Mouse (Mus musculus) neural tube, embryonic 11.5 days (tissue): ENCODE results near the gene Gimap8. TPM values are rescaled to one million over a fixed set of nuclear protein-coding genes. Genes with fewer than 3 reads are reported as not detected.
A peak's percentile ranks its signal among the peaks of the same experiment; 100 is the strongest.

ENCODE experiments used
- ATAC-seq: fragments of 200-750 bp; cut with Nextera tagmentation; 2 replicates; pipeline ENCODE4 v1.8.0; 2017; ENCODE audit warnings: moderate number of reproducible peaks, mild to moderate bottlenecking, moderate TSS enrichment, moderate library complexity; ENCODE audit not compliant: insufficient read depth, low FRiP score, low TSS enrichment
- DNase-seq: peaks from one replicate; pipeline ENCODE4 v3.0.0-alpha.2; 2015; ENCODE audit warnings: low spot score
- H3K27ac ChIP-seq: fragments of 300-500 bp; sonication (generic); 2 replicates; pipeline ENCODE4 v1.5.1; 2014; ENCODE audit warnings: low read depth, mild to moderate bottlenecking, low read length
- H3K27me3 ChIP-seq: fragments of 300-500 bp; sonication (generic); 2 replicates; pipeline ENCODE4 v1.6.1; 2014; ENCODE audit warnings: mild to moderate bottlenecking, low read length, mixed read lengths; ENCODE audit not compliant: control insufficient read depth, insufficient read depth
- H3K36me3 ChIP-seq: fragments of 300-500 bp; sonication (generic); 2 replicates; pipeline ENCODE4 v1.6.1; 2014; ENCODE audit warnings: mild to moderate bottlenecking, low read length, moderate library complexity, mixed read lengths; ENCODE audit not compliant: control insufficient read depth, insufficient read depth
- H3K4me1 ChIP-seq: fragments of 300-500 bp; sonication (generic); 2 replicates; pipeline ENCODE4 v1.6.1; 2014; ENCODE audit warnings: low read length, mixed read lengths; ENCODE audit not compliant: control insufficient read depth, insufficient read depth
- H3K4me2 ChIP-seq: fragments of 300-500 bp; sonication (generic); 2 replicates; pipeline ENCODE4 v1.6.1; 2014; ENCODE audit warnings: low read depth, mild to moderate bottlenecking, moderate library complexity
- H3K4me3 ChIP-seq: fragments of 300-500 bp; sonication (generic); 2 replicates; pipeline ENCODE4 v1.5.1; 2014; ENCODE audit warnings: low read depth, low read length
- H3K9ac ChIP-seq: fragments of 300-500 bp; sonication (generic); 2 replicates; pipeline ENCODE4 v1.6.1; 2014; ENCODE audit warnings: mild to moderate bottlenecking, low read length
- H3K9me3 ChIP-seq: fragments of 300-500 bp; sonication (generic); 2 replicates; pipeline ENCODE4 v1.6.1; 2016; ENCODE audit warnings: low read length; ENCODE audit not compliant: control insufficient read depth
- WGBS: fragments of 180-500 bp; shearing (Covaris S2); extraction: QIAGEN DNeasy Blood & Tissue Kit; methylation state at CpG from one replicate; pipeline ENCODE4 v1.1.7; 2014; 5-methylcytosine and 5-hydroxymethylcytosine counted together
- polyA plus RNA-seq: library from polyadenylated mRNA; unstranded; fragments of >200 nt; fragmentation: Nextera tagmentation; extraction: Ambion mirVana; gene quantifications from 2 replicates; pipeline ENCODE4 v1.2.1, GENCODE M21; 2014

Gene Gimap8
- polyA plus RNA-seq, 1 experiment from 2014 or later: 0.23 TPM

GRCm38 (mm10) chr6:48642764-48643292 lies 4.2 kb upstream of the Gimap8 start:
- Histone ChIP-seq H3K9ac (no peak overlapping the region), H3K27ac (no peak overlapping the region), H3K4me2 (no peak overlapping the region), H3K4me1 (no peaks in the 10 kb centered on the region), H3K36me3 (no peaks in the 10 kb centered on the region), H3K27me3 (no peaks in the 10 kb centered on the region), H3K9me3 (no peaks in the 10 kb centered on the region), H3K4me3 (no peak overlapping the region)
- WGBS: 23% methylated on average over 4 of the region's 4 CpGs
- DNase-seq (peak; percentile 49), ATAC-seq (no peak)

- Histone ChIP-seq H3K4me2 (no peak overlapping the region), H3K27ac (no peak overlapping the region), H3K4me1 (no peaks in the 10 kb centered on the region), H3K27me3 (no peaks in the 10 kb centered on the region), H3K4me3 (no peak overlapping the region), H3K36me3 (no peaks in the 10 kb centered on the region), H3K9ac (no peak overlapping the region), H3K9me3 (no peaks in the 10 kb centered on the region)
- DNase-seq (peak; percentile 71), ATAC-seq (no peak)
- 15% methylated on average over 12 of the region's 12 CpGs for WGBS
Observed at GRCm38 (mm10) chr6:48645660-48646308, 1.2 kb upstream of the Gimap8 start.

- no peaks in the 10 kb centered on the region for H3K27me3 ChIP-seq
Observed at GRCm38 (mm10) chr6:48646309-48646690, 734 bp upstream of the Gimap8 start.

GRCm38 (mm10) chr6:48647611-48648010 lies 577 bp downstream of the Gimap8 start:
- Histone ChIP-seq H3K9me3 (no peaks in the 10 kb centered on the region), H3K27ac (no peak overlapping the region), H3K4me1 (no peaks in the 10 kb centered on the region), H3K9ac (no peak overlapping the region), H3K27me3 (no peaks in the 10 kb centered on the region), H3K36me3 (no peaks in the 10 kb centered on the region), H3K4me3 (no peak overlapping the region), H3K4me2 (no peak overlapping the region)
- DNase-seq: no peak
- WGBS: 89% methylated on average over 2 of the region's 2 CpGs
- no peak for ATAC-seq

More at GRCm38 (mm10) chr6:48646309-48646690, 734 bp upstream of the Gimap8 start:
- Histone ChIP-seq H3K4me3 (no peak overlapping the region), H3K4me2 (no peak overlapping the region), H3K9me3 (no peaks in the 10 kb centered on the region), H3K4me1 (no peaks in the 10 kb centered on the region), H3K36me3 (no peaks in the 10 kb centered on the region), H3K9ac (no peak overlapping the region), H3K27ac (no peak overlapping the region)
- no peak for ATAC-seq
- 80% methylated on average over 4 of the region's 4 CpGs for WGBS
- no peak for DNase-seq

- Histone ChIP-seq H3K9me3 (no peaks in the 10 kb centered on the region), H3K36me3 (no peaks in the 10 kb centered on the region), H3K4me1 (no peaks in the 10 kb centered on the region), H3K27me3 (no peaks in the 10 kb centered on the region), H3K9ac (no peak overlapping the region), H3K27ac (no peak overlapping the region), H3K4me2 (no peak overlapping the region), H3K4me3 (no peak overlapping the region)
- no peak for ATAC-seq
- 85% methylated on average over 4 of the region's 4 CpGs for WGBS
- DNase-seq: no peak
Observed at GRCm38 (mm10) chr6:48648779-48649178, 1.7 kb downstream of the Gimap8 start.

- H3K4me2 ChIP-seq: no peak overlapping the region
- DNase-seq (no peak), ATAC-seq (no peak)
- H3K36me3 ChIP-seq: no peaks in the 10 kb centered on the region
- H3K9me3 ChIP-seq: no peaks in the 10 kb centered on the region
- WGBS: 91% methylated on average over 9 of the region's 9 CpGs
- no peak overlapping the region for H3K27ac ChIP-seq
- no peak overlapping the region for H3K4me3 ChIP-seq
- H3K9ac ChIP-seq: no peak overlapping the region
- no peaks in the 10 kb centered on the region for H3K4me1 ChIP-seq
- H3K27me3 ChIP-seq: no peaks in the 10 kb centered on the region
Observed at GRCm38 (mm10) chr6:48650041-48650440, 3.0 kb downstream of the Gimap8 start.

GRCm38 (mm10) chr6:48658721-48659120 lies 11.7 kb downstream of the Gimap8 start:
- Histone ChIP-seq H3K9me3 (no peaks in the 10 kb centered on the region), H3K4me2 (no peak overlapping the region), H3K27me3 (no peaks in the 10 kb centered on the region), H3K4me3 (no peak overlapping the region), H3K4me1 (no peaks in the 10 kb centered on the region), H3K36me3 (no peaks in the 10 kb centered on the region), H3K27ac (no peak overlapping the region), H3K9ac (no peak overlapping the region)
- WGBS: 76% methylated on average over 5 of the region's 5 CpGs
- DNase-seq: no peak
- ATAC-seq: no peak

- WGBS: 93% methylated on average over 4 of the region's 4 CpGs
- no peaks in the 10 kb centered on the region for H3K9me3 ChIP-seq
- H3K27ac ChIP-seq: no peak overlapping the region
- no peaks in the 10 kb centered on the region for H3K4me1 ChIP-seq
- ATAC-seq (no peak), DNase-seq (no peak)
- no peaks in the 10 kb centered on the region for H3K27me3 ChIP-seq
- H3K4me2 ChIP-seq: no peak overlapping the region
- no peak overlapping the region for H3K4me3 ChIP-seq
- no peak overlapping the region for H3K9ac ChIP-seq
- no peaks in the 10 kb centered on the region for H3K36me3 ChIP-seq
Observed at GRCm38 (mm10) chr6:48664750-48665149, 17.7 kb downstream of the Gimap8 start.

GRCm38 (mm10) chr6:48665471-48665870 lies 18.4 kb downstream of the Gimap8 start:
- Histone ChIP-seq H3K36me3 (no peaks in the 10 kb centered on the region), H3K9ac (no peak overlapping the region), H3K4me3 (no peak overlapping the region), H3K4me1 (no peaks in the 10 kb centered on the region), H3K9me3 (no peaks in the 10 kb centered on the region), H3K27ac (no peak overlapping the region), H3K4me2 (no peak overlapping the region), H3K27me3 (no peaks in the 10 kb centered on the region)
- ATAC-seq (no peak), DNase-seq (no peak)
- WGBS: 90% methylated on average over 9 of the region's 9 CpGs
